Mouse (Mus musculus): ENCODE measurements around the gene Serinc3.
"Not testable (repeated sequence)": the region's sequence is repeated elsewhere in the genome, so short reads cannot be mapped to it uniquely, and the experiment has no call there.

The Serinc3 gene

DNA sequence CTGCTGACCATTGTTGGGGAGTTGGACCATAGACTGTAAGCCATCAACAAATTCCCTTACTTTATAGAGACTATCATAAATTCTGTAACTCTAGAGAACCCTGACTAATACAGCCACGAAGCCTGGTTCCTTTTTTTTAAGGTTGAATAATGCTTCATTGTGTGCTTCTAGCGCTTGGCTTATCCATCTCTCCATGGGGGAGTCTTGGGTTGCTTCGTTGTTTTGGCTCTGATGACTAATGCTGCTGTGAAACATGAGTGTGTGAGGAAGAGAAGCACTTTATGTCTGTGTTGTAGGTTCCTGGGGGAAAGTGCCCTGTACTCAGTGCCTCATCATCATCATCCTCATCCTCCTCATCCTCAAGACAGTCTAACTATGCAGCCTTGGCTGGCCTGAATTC lies 19.0 kb upstream of the Serinc3 start:
- in situ Hi-C loops (cut with MboI; ENCODE audit: unreplicated experiment in 2 of 2) = loop anchor here (5.0 kb wide), 1 partner anchor 53 kb away; no protein-coding TSS in a partner anchor

DNA sequence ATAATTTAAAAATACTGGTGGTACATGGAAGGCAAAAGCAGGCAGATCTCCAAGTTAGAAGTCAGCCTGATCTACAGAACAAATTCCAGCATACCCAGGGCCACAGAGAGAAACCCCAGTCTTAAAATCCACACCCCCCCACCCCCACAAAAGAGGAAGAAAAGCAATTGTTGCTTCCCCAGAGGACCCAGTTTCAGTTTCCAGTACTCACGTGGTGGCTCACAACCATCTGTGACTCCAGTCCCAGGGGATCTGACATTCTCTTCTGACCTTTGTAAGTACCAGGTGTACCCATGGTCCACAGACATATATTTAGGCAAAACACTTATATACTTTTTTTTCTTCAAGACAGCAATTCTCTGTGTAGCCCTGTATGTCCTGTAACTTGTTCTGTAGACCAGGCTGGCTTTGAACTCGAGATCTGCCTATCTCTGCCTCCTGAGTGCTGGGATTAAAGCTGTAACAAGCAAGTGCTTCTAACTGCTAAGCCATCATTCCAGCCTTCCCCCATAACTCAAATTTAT lies 17.8 kb upstream of the Serinc3 start:
- in situ Hi-C loops (cut with MboI; ENCODE audit: unreplicated experiment in 2 of 2) = loop anchor here (5.0 kb wide), 1 partner anchor 55 kb away; no protein-coding TSS in a partner anchor

DNA sequence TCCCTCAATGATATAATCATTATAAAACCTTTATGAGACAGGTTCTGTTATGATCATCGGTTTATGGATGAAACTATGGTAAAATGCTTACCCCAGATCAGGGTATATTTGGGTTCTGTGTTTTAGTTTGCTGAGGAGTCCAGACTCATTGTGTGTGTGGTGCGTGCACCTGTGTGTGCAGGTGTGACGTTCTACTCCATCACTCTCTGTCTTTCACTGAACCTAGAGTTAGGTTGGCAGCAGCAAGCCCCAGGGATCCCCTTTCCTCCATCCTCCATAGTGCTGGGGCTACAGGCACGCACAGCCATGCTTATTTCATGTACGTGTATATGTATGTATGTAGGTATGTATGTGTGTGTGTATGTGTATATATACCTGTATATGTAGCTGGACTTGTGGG lies 17.1 kb upstream of the Serinc3 start:
- in situ Hi-C loops (cut with MboI; ENCODE audit: unreplicated experiment in 2 of 2) = loop anchor here (5.0 kb wide), 1 partner anchor 55 kb away; no protein-coding TSS in a partner anchor

DNA sequence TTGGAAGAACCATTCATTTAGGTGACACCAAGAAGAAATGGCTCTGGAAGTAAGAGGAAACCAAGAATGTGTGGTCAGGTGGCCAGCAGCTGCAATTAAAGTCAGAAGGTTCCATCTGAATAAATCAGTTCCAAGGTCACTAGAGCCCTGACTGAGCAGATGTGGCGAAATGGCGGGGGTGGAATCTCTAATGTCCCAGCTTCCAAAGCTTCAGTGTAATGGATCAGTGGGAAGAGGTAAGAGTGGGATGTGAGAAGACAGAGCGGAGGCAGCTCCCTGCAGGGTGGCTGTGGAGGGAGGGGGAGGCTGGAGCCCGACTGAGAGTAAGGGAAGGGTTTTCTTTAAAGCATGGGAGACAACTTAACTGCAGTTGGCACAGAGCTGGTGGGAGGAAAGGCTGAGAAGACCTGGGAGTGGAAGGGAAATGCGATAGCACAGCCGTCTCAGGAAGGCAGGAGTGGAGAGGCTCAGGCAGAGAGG lies 16.5 kb upstream of the Serinc3 start:
- in situ Hi-C loops (cut with MboI; ENCODE audit: unreplicated experiment in 2 of 2) = loop anchor here (5.0 kb wide), 1 partner anchor 56 kb away; no protein-coding TSS in a partner anchor

DNA sequence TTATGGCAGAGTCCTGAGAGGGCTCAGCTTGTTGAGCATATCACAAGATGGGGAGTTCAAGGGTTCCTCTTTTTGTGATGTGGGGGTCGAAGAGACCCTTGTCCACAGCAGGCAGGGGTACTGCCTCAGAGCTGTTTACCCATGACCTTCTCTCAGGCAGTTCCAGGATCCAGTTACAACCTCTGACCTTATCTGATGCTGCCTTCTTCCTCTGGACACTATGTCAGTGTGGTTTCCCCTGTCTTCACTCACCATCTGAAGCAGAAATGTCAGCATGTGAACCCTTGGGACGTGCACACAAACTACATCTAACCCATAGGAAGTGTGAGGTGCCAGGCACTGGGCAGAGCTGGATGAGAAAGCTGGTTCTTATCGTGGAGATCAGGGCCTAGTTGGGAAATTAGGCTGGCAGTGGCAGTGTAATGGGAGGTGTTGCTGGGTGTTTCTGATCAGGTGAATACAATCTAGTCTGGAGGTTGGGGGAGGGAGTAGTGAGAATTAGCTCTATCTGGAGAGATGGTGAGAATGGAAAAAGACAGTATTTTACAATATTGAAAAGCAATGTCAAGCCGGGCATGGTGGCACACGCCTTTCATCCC lies 15.3 kb upstream of the Serinc3 start:
- in situ Hi-C loops (cut with MboI; ENCODE audit: unreplicated experiment in 2 of 2) = loop anchor here (5.0 kb wide), 1 partner anchor 57 kb away; no protein-coding TSS in a partner anchor

DNA sequence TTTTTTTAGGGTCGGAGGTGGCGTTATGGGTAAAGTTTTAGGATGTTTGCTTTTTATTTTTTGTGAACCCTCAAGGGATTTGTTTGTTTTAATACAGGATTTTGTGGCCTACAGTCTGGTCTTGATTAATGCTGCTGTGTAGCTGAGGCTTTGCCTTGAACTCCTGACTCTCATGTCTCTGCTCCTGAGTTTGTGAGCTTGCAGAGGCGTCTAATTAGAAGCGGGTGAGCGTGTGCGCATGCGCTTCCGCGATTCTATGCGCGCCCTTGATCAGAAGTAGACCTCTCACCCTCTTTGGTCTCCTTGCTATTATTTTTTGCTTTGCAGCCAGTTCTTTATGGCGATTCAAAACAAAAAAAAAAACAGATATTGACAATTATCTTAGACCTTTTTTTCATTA lies 14.5 kb upstream of the Serinc3 start:
- in situ Hi-C loops (cut with MboI; ENCODE audit: unreplicated experiment in 2 of 2) = no loop called here

DNA sequence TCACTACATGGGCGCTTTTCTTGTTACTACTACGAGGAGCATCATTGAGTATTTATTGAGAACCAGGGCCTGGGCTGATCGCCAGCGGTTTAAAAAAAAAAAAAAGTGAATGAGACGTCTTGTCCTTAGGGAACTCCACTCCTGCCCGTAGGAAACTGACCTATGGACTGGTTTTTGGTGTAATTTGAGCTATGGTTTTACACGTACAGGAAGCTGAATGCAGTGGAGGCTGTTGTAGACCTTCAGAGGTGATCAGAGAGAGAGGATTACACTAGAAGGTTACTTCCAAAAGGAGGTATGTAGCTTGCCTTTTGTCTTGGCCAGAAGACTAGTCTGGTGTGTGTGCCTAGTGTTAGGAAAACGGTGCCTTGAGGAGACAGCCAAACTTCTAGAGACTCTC lies 14.0 kb upstream of the Serinc3 start:
- in situ Hi-C loops (cut with MboI; ENCODE audit: unreplicated experiment in 2 of 2) = no loop called here

DNA sequence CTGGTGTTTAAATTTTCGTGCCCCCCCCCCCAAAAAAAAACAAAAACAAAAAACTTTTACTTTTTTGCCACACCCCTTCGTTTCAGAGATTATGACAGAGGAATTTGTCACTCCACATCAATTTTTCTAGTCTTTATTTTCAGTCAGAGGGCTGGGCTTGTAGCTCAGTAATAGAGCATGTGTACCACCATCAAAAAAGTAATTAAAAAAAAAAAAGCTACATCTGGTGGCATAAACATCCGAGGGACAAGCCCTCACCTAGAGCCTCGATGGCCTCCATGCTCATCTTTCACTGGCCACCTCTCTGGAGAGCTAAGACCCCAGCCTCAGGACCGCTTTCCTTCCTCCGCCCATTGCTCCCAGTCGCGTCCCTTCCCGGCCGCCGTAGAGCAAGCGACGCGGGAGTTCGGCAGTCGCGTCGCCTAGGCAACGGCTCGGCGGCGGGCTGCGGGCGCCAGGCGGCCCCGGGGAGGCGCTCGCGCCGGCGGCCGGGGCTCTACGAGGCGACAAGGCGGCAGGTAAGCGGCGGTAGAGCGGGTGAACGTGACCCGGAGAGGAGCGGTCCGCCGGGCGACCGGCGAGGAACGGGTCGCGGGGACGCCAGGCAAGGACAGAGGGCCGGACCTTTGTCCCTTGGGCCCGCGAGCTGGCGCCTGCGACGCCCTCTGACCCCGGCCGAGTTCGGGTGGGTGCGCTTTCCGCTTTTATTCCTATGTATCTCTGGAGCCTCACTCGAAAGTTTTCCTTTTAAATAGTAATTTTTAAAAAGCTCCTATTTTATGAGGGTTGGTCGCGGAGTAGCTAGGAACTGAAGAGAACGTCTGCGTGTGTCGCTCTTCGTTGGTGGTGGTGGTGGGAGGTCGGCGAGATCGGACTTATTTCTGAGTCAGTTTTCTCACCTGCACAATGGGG lies 13.3 kb upstream of the Serinc3 start, which contains the start of gene Pkig:
Gene Pkig, plus strand, starts transcription at position 412 of the 912 bp plus-strand sequence.
- in situ Hi-C loops (cut with MboI; ENCODE audit: unreplicated experiment in 2 of 2) = no loop called here

DNA sequence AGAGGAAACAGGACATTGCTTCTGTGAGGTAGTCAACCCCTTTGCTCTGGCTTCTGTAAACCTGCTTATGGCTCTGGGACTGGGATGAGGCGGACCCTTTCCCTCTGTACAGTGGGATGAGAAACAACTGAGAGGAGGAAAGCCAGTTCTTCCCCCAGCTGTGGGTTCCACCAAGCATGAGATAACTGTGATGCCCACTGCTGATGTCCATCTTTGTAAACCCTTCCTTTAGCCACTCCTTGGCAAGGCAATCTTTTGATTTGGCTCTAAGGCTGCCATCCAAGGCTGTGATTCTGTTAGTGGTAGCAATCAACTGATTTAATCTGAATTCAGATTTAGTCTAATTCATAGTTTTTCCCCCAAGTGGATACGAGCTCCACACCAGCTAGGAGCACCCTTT lies 12.6 kb upstream of the Serinc3 start:
- in situ Hi-C loops (cut with MboI; ENCODE audit: unreplicated experiment in 2 of 2) = no loop called here

DNA sequence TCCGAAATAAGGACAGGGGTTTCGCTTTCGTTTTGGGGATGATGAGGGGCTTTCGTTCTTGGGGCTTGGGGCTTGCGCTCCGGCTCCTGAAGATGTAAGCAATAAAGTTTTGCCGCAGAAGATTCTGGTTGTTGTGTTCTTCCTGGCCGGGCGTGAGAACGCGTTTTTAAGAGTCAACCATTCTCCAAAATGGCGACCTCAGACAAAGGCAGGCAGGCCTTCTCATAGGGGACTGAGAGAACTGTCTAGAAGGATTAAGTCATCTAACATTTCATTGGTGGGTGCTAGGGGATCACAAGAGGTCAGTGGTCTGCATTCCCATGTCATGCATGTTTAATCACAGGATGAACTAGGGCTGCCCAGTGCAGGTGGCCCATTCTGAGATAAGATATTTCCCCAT lies 10.8 kb upstream of the Serinc3 start:
- in situ Hi-C loops (cut with MboI; ENCODE audit: unreplicated experiment in 2 of 2) = not testable (repeated sequence)

DNA sequence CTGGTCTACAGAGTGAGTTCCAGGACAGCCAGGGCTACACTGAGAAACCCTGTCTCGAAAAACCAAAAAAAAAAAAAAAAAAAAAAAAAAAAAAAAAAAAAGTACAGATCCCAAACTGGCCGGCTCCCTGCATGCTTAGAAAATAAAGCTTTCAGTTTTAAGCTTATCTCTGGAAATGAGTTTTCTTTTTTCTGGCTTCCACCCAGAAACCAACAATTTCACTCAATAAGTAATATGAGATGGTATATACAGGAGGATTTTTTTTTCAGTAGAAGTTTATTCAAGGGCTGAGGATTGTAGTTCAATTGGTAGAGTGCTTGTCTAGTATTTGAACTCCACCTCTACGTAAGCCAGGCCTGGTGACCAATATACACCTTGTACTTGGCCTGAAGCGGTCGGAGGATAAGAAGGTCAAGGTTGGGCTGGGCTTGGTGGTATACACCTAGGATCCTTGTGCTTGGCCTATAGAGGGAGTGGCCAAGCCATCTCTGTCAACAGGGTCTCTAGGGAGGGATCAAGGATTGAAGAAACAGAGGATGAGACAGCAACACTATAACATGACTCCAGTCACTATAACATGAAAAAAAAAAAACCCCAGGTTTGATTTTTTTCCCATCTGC lies 1.6 kb upstream of the Serinc3 start:
- in situ Hi-C loops (cut with MboI; ENCODE audit: unreplicated experiment in 2 of 2) = no loop called here

DNA sequence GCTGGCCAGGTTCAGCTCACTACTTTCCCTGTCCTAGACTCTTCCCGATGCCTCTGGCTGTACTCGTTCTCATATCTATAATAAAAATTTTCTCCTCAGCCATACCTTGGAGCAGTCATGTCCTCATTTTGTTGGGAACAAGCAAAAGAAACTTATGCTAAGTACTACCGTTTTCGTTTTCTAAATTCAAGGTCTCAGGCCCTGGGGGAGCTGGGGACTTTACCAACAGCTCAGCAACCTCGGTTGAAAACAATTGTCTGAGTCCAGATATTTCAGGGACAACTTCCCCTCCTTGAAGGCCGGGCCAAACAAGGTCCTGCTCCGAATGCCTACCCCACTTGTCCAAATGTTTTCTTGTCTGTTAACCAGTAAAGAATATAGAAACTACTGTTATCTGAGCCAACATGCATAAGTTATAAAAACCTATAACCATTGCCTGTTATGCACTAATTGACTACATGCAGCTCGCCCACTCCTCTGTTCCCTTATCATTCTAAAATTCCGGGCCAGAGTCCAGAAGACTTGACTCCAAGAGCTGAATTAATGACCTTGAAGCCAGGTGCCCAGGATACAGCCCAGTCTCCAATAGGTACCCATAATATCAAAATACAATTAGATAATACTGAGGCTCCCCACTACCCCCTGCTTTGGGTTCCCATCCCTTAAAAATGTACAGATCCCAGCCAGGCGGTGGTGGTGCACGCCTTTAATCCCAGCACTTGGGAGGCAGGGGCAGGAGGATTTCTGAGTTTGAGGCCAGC lies 949 bp upstream of the Serinc3 start:
- in situ Hi-C loops (cut with MboI; ENCODE audit: unreplicated experiment in 2 of 2) = no loop called here

DNA sequence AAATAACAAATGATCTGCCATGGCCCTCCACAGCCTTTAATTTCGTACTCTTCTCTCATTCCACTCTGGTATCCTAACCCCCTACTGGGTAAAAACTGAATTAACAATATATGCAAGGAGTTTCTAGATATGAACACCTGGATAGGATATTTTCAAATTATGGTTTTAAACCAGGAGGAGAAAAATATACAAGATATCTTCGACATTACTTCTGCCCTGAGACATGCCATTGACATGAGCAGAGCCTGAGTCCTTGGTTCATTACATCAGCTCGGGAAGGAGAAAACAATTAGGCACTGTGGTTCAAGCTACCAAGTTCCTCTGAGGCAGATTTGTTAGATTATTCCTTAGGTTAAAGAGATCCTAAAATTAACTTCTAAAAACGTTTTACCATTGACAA lies 884 bp downstream of the Serinc3 start:
- in situ Hi-C loops (cut with MboI; ENCODE audit: unreplicated experiment in 2 of 2) = loop anchor here in 1 of 2 experiments (5.0 kb wide), 1 partner anchor 438 kb away; no protein-coding TSS in a partner anchor

DNA sequence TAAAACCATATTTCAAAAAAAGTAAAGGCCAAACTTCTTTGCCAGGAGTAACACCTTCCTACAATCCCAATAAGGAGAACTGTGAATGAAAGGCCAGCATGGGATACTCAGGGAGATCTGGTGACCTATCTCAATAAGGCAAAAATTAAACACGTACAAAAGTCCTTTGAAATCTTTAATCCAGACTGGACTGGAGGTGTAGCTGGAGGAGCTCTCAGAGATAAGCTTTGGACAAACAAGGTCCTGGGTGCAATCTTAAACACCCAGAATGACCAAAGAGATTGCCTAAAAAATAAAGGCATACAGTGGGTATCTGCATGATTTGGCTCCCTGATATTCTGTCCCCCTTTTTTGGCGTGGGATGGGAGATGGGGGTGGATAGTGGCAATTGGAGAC lies 1.4 kb downstream of the Serinc3 start:
- in situ Hi-C loops (cut with MboI; ENCODE audit: unreplicated experiment in 2 of 2) = loop anchor here in 1 of 2 experiments (5.0 kb wide), 1 partner anchor 439 kb away; no protein-coding TSS in a partner anchor

DNA sequence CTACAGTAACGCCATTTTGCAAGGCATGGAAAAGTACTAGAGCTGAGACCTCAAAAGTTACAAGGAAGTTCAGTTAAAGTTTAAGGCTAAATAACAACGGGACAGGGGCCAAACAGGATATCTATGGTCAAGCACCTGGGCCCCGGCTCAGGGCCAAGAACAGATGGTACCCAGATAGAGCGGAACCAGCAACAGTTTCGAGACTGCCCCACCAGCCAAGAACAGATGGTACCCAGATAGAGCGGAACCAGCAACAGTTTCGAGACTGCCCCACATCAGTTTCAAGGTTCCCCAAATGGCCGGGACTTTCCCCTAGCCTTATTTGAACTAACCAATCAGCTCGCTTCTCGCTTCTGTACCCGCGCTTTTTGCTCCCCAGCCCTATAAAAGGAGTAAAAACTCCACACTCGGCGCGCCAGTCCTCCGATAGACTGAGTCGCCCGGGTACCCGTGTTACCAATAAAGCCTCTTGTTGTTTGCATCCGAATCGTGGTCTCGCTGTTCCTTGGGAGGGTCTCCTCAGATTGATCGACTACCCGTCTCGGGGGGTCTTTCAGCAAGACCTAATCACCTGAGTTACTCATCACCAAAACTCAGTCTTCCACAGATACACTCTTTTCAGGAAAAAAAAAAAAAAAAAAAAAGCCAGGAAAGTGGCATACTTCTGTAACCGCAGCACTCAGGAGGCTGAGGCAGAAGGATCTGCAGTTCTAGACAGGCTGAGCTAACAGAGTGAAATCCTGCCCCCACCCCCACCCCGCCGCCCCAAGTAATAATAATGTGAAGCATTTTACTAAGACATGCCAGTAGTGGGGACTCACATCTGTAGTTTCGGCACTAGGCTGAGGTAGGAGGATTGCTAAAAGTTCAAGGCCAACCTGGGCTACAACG lies 2.0 kb downstream of the Serinc3 start:
- in situ Hi-C loops (cut with MboI; ENCODE audit: unreplicated experiment in 2 of 2) = loop anchor here in 1 of 2 experiments (5.0 kb wide), 1 partner anchor 439 kb away; no protein-coding TSS in a partner anchor

DNA sequence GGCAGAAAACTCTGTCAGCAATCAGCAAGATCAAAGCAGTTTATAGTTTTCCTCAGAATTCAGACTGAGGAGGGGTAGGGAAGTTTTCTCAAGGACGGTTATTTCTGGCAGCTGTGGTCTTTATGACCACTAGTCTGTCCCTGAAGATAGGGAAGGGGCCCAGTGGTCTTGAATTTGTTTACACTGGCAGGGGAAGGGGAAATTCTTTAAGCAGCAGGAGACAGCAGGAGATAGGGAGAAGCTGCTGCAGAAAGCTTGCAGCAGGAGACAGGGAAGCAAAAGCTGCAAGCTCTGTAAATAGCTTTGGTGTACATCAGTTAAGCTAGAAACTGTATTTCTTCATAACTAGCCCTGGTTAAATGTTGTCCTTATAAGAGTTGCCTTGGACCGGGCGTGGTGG lies 3.2 kb downstream of the Serinc3 start:
- in situ Hi-C loops (cut with MboI; ENCODE audit: unreplicated experiment in 2 of 2) = loop anchor here in 1 of 2 experiments (5.0 kb wide), 1 partner anchor 441 kb away; no protein-coding TSS in a partner anchor

DNA sequence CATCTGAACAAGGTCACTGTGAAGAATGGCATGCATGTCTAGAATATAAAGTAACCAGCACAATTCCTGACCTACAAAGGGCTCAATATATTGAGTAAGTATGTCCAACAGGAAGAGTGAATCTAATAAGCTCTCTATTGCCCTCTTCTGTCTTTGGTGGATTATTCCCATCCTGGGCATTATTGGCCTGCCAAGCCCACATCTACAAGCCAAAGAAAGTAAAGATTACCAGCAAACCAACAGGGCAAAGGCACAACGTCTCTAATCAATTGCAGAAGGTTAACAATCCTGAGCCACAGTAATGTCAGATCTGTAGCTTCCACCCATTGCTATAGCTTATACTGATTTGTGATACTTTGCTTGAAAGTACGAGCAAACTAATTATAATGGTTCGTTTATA lies 4.4 kb downstream of the Serinc3 start:
- in situ Hi-C loops (cut with MboI; ENCODE audit: unreplicated experiment in 2 of 2) = loop anchor here in 1 of 2 experiments (5.0 kb wide), 1 partner anchor 442 kb away; no protein-coding TSS in a partner anchor

DNA sequence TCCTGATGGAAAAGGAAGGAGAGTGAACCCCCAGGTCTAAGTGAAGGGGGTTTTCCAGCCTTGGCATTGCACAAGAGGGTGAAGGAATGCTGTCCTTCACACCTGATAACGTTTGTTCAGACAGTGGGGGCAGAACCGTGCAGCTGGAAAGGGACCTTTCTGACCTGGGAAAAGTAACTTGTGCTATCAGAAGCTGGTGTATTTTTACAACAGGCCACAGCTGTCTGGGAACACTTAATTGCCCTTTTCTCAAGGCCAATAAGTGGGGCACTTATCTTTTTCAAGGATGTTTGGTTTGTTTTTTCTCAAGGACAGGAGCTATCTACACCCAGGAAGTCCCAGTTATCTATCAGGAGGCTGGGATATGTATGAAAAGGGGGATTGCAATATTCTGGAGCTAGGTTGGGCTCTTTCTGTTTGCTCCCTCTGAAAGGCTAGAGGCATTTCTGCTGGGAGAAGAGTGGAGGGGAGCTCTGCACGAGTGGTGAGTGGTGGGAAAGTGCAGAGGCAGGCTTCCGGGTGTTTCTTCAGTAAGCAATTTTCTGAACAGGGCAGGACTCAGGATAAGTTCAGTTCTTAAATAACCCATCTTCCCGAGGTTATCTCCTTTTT lies 7.2 kb downstream of the Serinc3 start:
- in situ Hi-C loops (cut with MboI; ENCODE audit: unreplicated experiment in 2 of 2) = no loop called here
